Mouse (Mus musculus): ENCODE results near the gene Synpr.

DNA sequence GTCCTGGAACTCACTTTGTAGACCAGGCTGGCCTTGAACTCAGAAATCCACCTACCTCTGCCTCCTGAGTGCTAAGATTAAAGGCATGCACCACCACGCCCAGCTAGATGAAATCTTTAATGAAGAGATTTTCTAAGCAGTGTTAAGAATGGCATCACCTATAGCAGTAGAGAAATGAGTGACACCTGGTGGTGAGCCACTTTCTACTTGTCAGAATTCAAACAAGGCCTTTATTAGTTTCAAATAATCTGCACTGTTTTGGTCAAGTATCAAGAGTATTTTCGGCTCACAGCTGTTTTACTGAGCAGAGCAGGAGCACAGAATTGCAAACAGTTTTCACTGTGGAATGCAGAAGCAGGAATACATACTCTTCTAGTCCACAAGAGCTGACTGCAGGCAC is 59.7 kb downstream of the Synpr start:
- TF ChIP-seq CTCF (IDR thresholded peaks at IDR 0.05; ENCODE audit: extremely low read depth, insufficient read depth, low read length) (no peak), POLR2A (IDR thresholded peaks at IDR 0.05; ENCODE audit: extremely low read depth, insufficient read depth, low read length) (no peak)

All from cortical plate, adult 2 months (tissue).